Mouse (Mus musculus): ENCODE data around the gene Hells.

The Hells gene

DNA sequence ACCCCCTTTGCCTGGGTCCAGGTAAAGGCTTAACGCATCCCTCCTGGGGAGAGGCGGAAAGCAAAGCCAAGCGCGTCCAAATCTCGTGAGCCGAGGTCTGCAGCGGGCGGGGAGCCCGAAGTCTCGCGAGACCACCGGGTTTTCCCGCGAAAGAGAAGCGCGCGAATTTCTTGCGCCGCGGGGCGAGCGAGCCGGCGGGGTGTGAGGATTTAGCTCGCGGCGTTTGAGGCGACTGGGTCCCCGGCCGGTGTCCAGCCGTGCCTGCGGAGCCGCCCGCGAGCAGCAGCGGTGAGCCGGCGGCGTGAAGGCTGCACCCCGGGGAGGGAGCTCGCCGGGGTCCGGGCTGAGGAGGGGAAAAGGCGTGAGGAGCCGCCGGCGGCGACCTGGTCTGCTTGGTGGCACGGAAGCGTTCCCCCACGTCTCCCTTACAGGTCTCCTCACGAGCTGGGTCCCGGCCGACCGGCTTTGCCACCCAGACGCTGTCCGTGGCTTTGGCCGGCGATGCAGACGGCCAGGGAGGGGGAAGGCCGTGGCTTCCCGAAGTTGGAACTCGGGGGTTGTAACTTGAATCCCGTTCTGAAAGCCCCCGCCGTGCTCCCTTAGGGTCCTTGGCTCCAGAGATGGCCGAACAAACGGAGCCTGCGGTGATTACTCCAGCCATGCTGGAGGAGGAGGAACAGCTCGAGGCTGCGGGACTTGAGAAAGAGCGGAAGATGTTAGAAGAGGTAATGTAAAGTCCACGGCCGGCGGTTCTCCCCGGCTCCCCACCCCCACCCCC, at the start of gene Hells:
Gene Hells (plus strand): TSS at position 128 of the 778 bp plus-strand sequence.
- DNase-seq, result peak; percentile 77 to 80

DNA sequence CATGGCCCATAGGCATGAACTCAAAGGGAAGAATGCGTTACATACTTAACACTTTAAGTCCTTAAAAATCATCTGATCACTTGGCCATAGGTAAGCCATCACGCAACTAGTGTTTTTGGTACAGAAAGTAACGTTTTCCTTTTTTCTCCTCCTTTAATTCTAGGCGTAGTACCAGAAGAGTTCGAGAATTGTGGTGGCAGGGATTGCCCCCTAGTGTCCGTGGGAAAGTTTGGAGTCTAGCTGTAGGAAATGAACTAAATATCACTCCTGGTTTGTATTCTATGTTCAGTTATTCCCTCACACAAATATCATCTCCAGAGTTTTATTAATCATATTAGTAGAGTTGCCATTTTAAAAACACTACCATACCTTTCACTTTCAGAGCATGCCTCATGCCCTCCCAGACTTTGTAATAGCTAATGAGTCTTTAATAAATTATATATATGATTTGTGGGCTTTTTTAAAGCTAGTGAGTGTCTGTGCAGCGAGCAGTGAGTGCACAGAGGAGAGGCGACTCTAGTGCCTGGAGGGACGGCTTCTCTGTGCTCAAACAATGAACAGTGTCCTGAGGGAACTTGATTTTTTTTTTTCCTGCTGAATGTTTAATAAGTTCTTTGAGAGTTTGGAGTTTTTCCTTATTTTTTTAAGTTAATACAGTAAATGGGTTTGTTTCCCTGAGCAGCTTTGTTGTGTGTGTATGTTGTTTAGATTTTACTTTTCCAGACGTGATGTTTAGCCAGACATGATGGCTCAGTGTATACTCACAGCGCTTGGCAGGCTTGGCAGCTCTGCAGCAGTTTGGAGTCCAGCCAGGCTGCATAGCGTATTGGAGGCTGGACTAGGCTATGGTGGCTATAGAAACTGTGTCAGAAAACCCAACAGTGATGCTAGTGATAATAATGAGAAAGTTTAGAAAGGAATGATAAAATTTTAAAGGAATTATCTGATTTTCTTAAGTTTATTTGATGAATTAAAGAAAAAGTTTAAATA, 29.3 kb upstream of the Hells start:
- peak; percentile 32 to 39 for DNase-seq

- DNase-seq, result no peak
Measured at GRCm38 (mm10) chr19:38902501-38902900, 28.2 kb upstream of the Hells start.

GRCm38 (mm10) chr19:38913786-38914185, 16.9 kb upstream of the Hells start:
- DNase-seq, result peak; percentile 35 to 41

DNA sequence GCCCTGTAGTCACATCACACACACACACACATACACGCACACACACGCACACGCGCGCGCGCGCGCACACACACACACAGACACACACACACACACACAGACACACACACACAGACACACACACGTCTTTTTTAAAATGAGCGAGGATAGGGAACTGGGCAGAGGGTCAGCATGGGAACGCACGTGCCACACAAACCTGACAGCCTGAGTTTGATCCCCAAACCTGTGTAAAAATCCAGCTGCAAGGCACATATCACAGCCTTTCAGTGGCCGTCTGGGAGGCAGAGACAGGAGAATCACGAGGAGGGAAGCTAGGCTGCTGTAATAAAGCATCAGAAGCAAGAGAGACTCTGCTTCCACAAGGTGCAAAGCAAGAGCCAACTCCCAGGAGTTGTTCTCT, 15.8 kb upstream of the Hells start:
- no peak for DNase-seq

DNA sequence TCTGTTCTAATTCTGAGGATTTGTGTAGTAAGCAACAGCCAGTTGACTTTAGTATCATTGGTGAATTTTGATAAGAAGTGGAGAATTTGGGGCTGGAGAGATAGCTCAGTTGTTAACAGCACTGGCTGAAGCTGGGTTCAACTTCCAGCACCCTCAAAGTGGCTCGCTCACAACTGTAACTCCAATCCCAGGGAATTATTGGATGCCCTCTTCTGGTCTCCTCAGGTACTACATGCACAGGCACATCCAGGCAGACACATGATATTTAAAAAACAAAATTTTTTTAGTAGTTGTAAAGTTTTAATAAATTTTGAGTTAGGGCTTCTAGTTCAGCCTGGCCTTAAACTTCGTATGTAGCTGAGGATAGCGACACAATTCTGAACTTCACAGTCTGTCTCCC, 15.0 kb upstream of the Hells start:
- DNase-seq, result peak; percentile 45 to 47

GRCm38 (mm10) chr19:38928481-38929158, 2.1 kb upstream of the Hells start:
- no peak for DNase-seq

- no peak for DNase-seq
Measured at GRCm38 (mm10) chr19:38929471-38930251, 1.1 kb upstream of the Hells start.

GRCm38 (mm10) chr19:38930252-38930787, 395 bp upstream of the Hells start:
- DNase-seq, result peak in 1 of 2 experiments; percentile 14

- DNase-seq, result no peak
Measured at GRCm38 (mm10) chr19:38931566-38931890, 813 bp downstream of the Hells start.

DNA sequence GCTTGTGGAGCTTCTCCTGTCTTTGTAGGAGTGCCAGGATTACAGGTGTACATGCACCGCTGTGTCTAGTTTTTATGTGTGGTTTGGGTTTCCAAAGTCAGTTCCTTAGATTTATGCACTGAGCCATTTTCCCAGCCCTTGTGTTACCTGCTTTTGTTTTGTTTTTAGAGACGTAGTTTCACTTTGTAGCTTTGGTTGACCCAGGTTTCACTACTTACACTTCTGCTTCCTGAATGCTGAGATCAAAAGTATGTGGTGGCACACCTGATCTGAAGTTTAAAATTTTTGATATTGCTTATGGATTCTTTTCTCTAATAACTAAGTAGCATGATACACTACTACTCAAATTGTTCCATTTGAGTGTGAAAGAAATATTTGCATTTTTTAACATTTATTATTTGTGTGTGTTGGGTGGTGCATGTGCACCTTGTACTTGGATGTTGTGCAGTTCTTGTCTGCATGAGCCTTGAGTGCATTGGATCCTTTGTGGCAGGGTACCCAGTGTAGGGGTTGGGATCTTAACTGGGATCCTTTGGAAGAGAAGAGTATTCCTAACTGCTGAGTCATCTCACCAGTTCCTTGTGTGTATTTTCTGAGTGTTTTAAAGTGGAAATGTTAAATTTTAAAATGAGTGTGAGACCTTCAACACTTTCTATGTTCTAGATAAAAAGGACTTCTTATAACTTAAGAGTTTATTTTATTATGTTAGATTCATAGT, 14.0 kb downstream of the Hells start:
- DNase-seq, result no peak

DNA sequence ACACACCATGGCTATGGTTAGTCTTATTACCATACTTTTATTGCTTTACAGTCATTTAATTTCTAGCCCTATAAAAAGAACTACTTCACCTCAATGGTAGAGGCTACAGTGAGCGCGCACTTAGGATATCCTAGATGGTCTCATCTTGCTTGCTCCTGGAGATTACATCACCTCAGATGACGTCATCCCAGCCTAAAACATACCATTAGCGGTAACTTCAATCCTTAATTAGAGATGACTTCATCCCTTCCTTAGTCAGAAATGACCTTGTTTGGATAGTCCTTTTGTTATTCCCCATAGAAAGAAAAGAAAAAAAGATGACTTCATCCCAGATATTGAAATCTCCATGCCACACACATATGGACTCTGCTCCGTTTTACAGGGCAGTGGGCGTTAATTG, 40.0 kb downstream of the Hells start:
- DNase-seq, result no peak

- DNase-seq, result no peak
Measured at GRCm38 (mm10) chr19:38972581-38972980, 41.9 kb downstream of the Hells start.

- no peak for DNase-seq
Measured at GRCm38 (mm10) chr19:38973666-38974065, 43.0 kb downstream of the Hells start.

DNA sequence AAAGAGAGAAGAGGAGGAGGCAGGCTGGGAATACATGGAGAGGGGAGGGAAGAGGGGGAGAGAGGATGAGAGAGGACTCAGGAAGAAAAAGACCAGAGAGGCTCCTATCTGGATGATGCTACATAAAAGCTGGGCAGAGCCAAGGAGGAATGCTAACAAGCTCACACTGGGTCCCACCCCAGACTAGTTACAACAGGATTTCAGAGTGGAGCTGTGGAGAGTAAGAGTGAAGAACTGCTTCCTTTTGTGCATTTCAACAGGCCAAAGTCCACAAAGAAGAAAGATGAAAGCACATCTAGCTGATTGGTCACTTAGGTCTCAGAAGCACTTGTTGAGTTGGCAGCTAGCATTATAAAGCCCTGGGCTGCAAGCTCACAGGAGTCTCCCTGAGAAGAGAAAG, 45.6 kb downstream of the Hells start:
- DNase-seq, result no peak

DNA sequence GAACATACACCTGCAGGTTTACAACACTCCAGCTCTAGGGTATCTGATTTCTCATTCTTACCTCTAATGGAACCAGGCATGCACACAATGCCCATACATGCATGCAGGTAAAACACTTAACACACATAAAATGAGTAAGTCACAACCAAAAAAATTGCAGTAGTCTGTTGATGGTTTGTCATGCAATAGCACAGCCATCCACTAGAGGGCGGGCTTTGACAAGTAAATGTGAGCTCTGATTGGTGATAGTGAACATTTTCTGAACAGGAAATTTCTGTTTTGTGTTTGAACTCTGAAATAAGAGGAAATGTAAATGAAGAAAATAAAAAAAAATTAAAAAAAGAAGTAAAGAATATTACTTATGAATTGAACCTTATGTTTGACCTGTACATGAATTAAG, 51.3 kb downstream of the Hells start:
- peak; percentile 53 to 63 for DNase-seq

- DNase-seq, result no peak
Measured at GRCm38 (mm10) chr19:38998248-38998647, 67.5 kb downstream of the Hells start.

DNA sequence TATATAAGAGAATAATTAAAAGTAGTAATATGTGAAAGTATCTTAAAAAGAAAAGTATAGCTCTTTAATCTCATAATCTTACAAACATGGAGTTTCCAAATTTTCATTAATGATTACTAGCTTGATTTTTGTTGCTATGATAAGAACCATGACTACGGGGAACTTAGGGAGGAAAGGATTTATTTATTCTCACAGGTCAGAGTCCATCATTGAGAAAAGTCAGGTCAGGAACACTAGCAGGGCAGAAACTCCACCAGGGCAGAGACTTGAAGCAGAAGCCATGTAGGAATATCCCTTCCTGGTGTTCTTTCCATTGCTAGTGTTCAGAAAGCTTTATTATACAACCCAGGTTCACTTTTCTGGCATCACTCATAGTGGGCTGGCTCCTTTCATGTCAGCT, 68.0 kb downstream of the Hells start:
- no peak for DNase-seq

GRCm38 (mm10) chr19:39005132-39005531, 74.4 kb downstream of the Hells start:
- DNase-seq, result no peak

DNA sequence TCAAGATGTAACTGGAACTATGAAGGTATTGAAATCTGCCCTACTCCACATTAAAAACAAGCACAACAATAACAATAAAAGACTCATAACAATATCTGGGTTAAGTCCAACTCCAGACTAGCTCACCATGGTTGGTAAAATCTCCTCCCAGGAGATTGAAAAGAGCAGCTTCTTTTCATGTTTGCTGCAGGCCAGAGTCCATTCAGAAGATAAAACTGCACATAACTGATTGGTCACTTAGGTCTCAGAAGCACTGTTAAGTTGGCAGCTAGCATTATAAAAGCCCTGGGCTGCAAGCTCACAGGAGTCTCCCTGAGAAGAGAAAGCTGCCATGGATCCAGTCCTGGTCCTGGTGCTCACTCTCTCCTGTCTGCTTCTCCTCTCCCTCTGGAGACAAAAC, 76.0 kb downstream of the Hells start, which contains the start of gene Cyp2c55:
Gene Cyp2c55 (plus strand): TSS at position 305 of the 400 bp plus-strand sequence.
- DNase-seq, result no peak

Measured in cerebellum, adult 18-20 months (tissue).